Mouse (Mus musculus): ENCODE data around the gene Shc3. TPM values are rescaled to one million over a fixed set of nuclear protein-coding genes. Genes with fewer than 3 reads are reported as not detected.

Shc3 gene
- polyA plus RNA-seq, 1 experiment = 0.68 TPM

- H3K4me1 ChIP-seq (ENCODE audit: control insufficient read depth, insufficient read depth, low read length) = no peaks in the 10 kb centered on the region
- no peak overlapping the region for H3K4me3 ChIP-seq (ENCODE audit: insufficient read depth, low read length)
- H3K27ac ChIP-seq (ENCODE audit: insufficient read depth, low read length) = no peak overlapping the region
- TF ChIP-seq POLR2A (IDR thresholded peaks at IDR 0.05; ENCODE audit: low read depth, low read length) (no peak), CTCF (IDR thresholded peaks at IDR 0.05; ENCODE audit: borderline replicate concordance, insufficient read depth, low read length) (no peak)
Measured at GRCm38 (mm10) chr13:51493676-51494075, 75.5 kb downstream of the Shc3 start.

GRCm38 (mm10) chr13:51491649-51492435, 77.4 kb downstream of the Shc3 start:
- TF ChIP-seq CTCF (IDR thresholded peaks at IDR 0.05; ENCODE audit: borderline replicate concordance, insufficient read depth, low read length) = no peak
- no peak for TF ChIP-seq POLR2A (IDR thresholded peaks at IDR 0.05; ENCODE audit: low read depth, low read length)
- Histone ChIP-seq H3K4me3 (ENCODE audit: insufficient read depth, low read length) (no peak overlapping the region), H3K27ac (ENCODE audit: insufficient read depth, low read length) (no peak overlapping the region), H3K4me1 (ENCODE audit: control insufficient read depth, insufficient read depth, low read length) (no peaks in the 10 kb centered on the region)

DNA sequence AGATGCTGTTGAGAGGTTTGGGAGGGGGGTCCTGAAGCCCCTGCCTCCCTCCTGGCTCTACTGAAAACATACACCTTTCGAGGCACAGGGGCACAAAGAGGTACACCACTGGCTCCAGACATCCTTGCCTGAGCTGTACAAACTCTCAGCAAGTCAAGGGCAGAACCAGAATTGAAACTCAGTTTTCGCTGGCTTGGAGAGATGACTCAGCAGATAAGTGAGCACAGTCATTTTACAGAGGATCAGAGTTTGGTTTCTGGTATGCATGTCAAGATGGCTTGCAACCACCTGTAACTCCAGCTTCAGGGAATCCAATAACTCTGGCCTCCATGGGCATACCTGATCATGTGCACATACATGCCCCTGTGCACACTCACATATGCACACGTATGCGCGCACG, 79.0 kb downstream of the Shc3 start:
- Histone ChIP-seq H3K4me1 (ENCODE audit: control insufficient read depth, insufficient read depth, low read length) (no peaks in the 10 kb centered on the region), H3K4me3 (ENCODE audit: insufficient read depth, low read length) (no peak overlapping the region), H3K27ac (ENCODE audit: insufficient read depth, low read length) (no peak overlapping the region)
- TF ChIP-seq POLR2A (IDR thresholded peaks at IDR 0.05; ENCODE audit: low read depth, low read length) (no peak), CTCF (IDR thresholded peaks at IDR 0.05; ENCODE audit: borderline replicate concordance, insufficient read depth, low read length) (no peak)

GRCm38 (mm10) chr13:51488945-51489344, 80.3 kb downstream of the Shc3 start:
- H3K27ac ChIP-seq (ENCODE audit: insufficient read depth, low read length) = no peak overlapping the region
- TF ChIP-seq POLR2A (IDR thresholded peaks at IDR 0.05; ENCODE audit: low read depth, low read length) (no peak), CTCF (IDR thresholded peaks at IDR 0.05; ENCODE audit: borderline replicate concordance, insufficient read depth, low read length) (no peak)
- H3K4me3 ChIP-seq (ENCODE audit: insufficient read depth, low read length) = no peak overlapping the region
- no peaks in the 10 kb centered on the region for H3K4me1 ChIP-seq (ENCODE audit: control insufficient read depth, insufficient read depth, low read length)

- H3K4me3 ChIP-seq (ENCODE audit: insufficient read depth, low read length) = no peak overlapping the region
- TF ChIP-seq POLR2A (IDR thresholded peaks at IDR 0.05; ENCODE audit: low read depth, low read length) (no peak), CTCF (IDR thresholded peaks at IDR 0.05; ENCODE audit: borderline replicate concordance, insufficient read depth, low read length) (no peak)
- H3K27ac ChIP-seq (ENCODE audit: insufficient read depth, low read length) = no peak overlapping the region
- H3K4me1 ChIP-seq (ENCODE audit: control insufficient read depth, insufficient read depth, low read length) = no peaks in the 10 kb centered on the region
Measured at GRCm38 (mm10) chr13:51485291-51485690, 83.9 kb downstream of the Shc3 start.

GRCm38 (mm10) chr13:51482786-51483185, 86.4 kb downstream of the Shc3 start:
- Histone ChIP-seq H3K4me3 (ENCODE audit: insufficient read depth, low read length) (no peak overlapping the region), H3K4me1 (ENCODE audit: control insufficient read depth, insufficient read depth, low read length) (no peaks in the 10 kb centered on the region), H3K27ac (ENCODE audit: insufficient read depth, low read length) (no peak overlapping the region)
- TF ChIP-seq POLR2A (IDR thresholded peaks at IDR 0.05; ENCODE audit: low read depth, low read length) = no peak
- TF ChIP-seq CTCF (IDR thresholded peaks at IDR 0.05; ENCODE audit: borderline replicate concordance, insufficient read depth, low read length) = no peak

GRCm38 (mm10) chr13:51480341-51481011, 88.7 kb downstream of the Shc3 start:
- Histone ChIP-seq H3K4me1 (ENCODE audit: control insufficient read depth, insufficient read depth, low read length) (no peaks in the 10 kb centered on the region), H3K27ac (ENCODE audit: insufficient read depth, low read length) (no peak overlapping the region), H3K4me3 (ENCODE audit: insufficient read depth, low read length) (no peak overlapping the region)
- TF ChIP-seq POLR2A (IDR thresholded peaks at IDR 0.05; ENCODE audit: low read depth, low read length) (no peak), CTCF (IDR thresholded peaks at IDR 0.05; ENCODE audit: borderline replicate concordance, insufficient read depth, low read length) (no peak)

DNA sequence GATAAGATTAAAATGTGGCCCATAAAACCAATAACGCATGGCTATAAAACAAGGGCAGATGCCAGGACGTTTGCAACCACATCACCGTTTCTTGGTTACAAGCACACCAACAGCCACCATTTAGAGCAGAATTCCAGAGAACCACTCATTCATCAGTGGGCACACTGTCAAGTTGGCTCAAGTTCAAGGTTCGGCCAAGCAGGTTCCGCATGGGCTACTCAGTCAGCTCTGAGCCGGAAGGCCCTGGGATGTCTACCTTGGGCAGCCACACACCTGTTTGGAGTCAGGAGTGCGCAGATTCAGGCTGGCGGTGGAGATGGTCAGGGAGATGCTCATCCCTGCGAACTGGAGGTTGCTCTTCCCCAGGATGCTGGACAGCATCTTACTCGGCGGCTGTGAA, 89.4 kb downstream of the Shc3 start:
- H3K27ac ChIP-seq (ENCODE audit: insufficient read depth, low read length) = no peak overlapping the region
- TF ChIP-seq CTCF (IDR thresholded peaks at IDR 0.05; ENCODE audit: borderline replicate concordance, insufficient read depth, low read length) (no peak), POLR2A (IDR thresholded peaks at IDR 0.05; ENCODE audit: low read depth, low read length) (no peak)
- no peak overlapping the region for H3K4me3 ChIP-seq (ENCODE audit: insufficient read depth, low read length)

DNA sequence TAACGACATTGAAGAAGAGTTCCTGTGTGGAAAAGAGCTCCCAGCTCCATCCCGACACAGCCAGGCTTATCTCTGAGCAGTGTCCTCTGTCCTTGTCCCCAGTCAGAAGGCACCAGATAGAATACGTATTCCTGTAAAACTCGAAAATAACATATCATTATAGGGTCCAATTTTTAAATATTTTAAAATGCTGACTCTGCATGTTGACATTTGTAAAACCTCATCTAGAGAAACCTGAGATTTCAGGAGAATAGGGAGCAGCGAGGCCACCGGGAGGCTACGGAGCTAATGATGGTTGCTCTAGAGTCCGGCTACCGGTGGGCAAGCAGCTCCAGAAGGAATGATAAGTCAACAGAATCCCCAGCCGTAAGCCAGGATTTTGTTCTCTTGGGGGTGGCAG, 92.2 kb downstream of the Shc3 start:
- no peak for TF ChIP-seq POLR2A (IDR thresholded peaks at IDR 0.05; ENCODE audit: low read depth, low read length)
- no peak for TF ChIP-seq CTCF (IDR thresholded peaks at IDR 0.05; ENCODE audit: borderline replicate concordance, insufficient read depth, low read length)
- Histone ChIP-seq H3K27ac (ENCODE audit: insufficient read depth, low read length) (no peak overlapping the region), H3K4me1 (ENCODE audit: control insufficient read depth, insufficient read depth, low read length) (no peaks in the 10 kb centered on the region), H3K4me3 (ENCODE audit: insufficient read depth, low read length) (no peak overlapping the region)

More for the DNA sequence above, 89.4 kb downstream of the Shc3 start:
- H3K4me1 ChIP-seq (ENCODE audit: control insufficient read depth, insufficient read depth, low read length) = no peaks in the 10 kb centered on the region

- Histone ChIP-seq H3K27ac (ENCODE audit: insufficient read depth, low read length) (no peak overlapping the region), H3K4me1 (ENCODE audit: control insufficient read depth, insufficient read depth, low read length) (no peaks in the 10 kb centered on the region), H3K4me3 (ENCODE audit: insufficient read depth, low read length) (no peak overlapping the region)
- TF ChIP-seq CTCF (IDR thresholded peaks at IDR 0.05; ENCODE audit: borderline replicate concordance, insufficient read depth, low read length) = no peak
- no peak for TF ChIP-seq POLR2A (IDR thresholded peaks at IDR 0.05; ENCODE audit: low read depth, low read length)
Measured at GRCm38 (mm10) chr13:51468697-51469250, 100.4 kb downstream of the Shc3 start.
